9 mouse cellular contexts compared by ENCODE assay signal in genomic region chr1:169916659-169917058, GRCm38 (mm10). TPM values are rescaled to one million over a fixed set of nuclear protein-coding genes. Genes with fewer than 3 reads are reported as not detected.
DNase-seq lines count a peak whose midpoint lies in the region; ATAC-seq lines count a peak whose summit lies in the region.
"Had no signal": no experiment of that assay in that cellular context is flagged by ENCODE, and none has a peak within 500 bp of the region (broad histone marks: within the 10 kb centered on the region; RNA-seq: fewer than 3 reads in every experiment).

No protein-coding gene starts in this region.

- 57% methylated on average over 7 of the region's 7 CpGs for WGBS in liver, embryonic 12.5 days (ENCODE audit: insufficient replicate concordance)
- 32% methylated on average over 7 of the region's 7 CpGs for WGBS in embryonic facial prominence, embryonic 15.5 days
- 63% methylated on average over 7 of the region's 7 CpGs for WGBS in hindbrain, embryonic 10.5 days
- WGBS in liver, embryonic 11.5 days: 52% methylated on average over 7 of the region's 7 CpGs

- H3K36me3 ChIP-seq in liver, embryonic 12.5 days: no peaks in the 10 kb centered on the region
- no peaks in the 10 kb centered on the region for H3K36me3 ChIP-seq in embryonic facial prominence, embryonic 15.5 days
- H3K36me3 ChIP-seq in hindbrain, embryonic 10.5 days: no peaks in the 10 kb centered on the region
- H3K36me3 ChIP-seq in liver, embryonic 11.5 days (ENCODE audit: control insufficient read depth, insufficient read depth, low read length): no peaks in the 10 kb centered on the region

- no peak overlapping the region for H3K9ac ChIP-seq in liver, embryonic 12.5 days
- no peak overlapping the region for H3K9ac ChIP-seq in embryonic facial prominence, embryonic 15.5 days
- H3K9ac ChIP-seq in liver, embryonic 11.5 days (ENCODE audit: low read depth, low read length): no peak overlapping the region

- no peaks in the 10 kb centered on the region for H3K4me1 ChIP-seq in liver, embryonic 12.5 days
- H3K4me1 ChIP-seq in embryonic facial prominence, embryonic 15.5 days: peaks cover 8% of the 10 kb centered on the region; the same call in 1 of the 2 replicates
- peaks cover 14% of the 10 kb centered on the region for H3K4me1 ChIP-seq in hindbrain, embryonic 10.5 days (replicated peaks)
- no peaks in the 10 kb centered on the region for H3K4me1 ChIP-seq in liver, embryonic 11.5 days (replicated peaks; ENCODE audit: control insufficient read depth, insufficient read depth, low read length)

- H3K4me2 ChIP-seq in liver, embryonic 12.5 days: no peak overlapping the region
- H3K4me2 ChIP-seq in embryonic facial prominence, embryonic 15.5 days (replicated peaks): no peak overlapping the region
- no peak overlapping the region for H3K4me2 ChIP-seq in liver, embryonic 11.5 days

- H3K4me3 ChIP-seq in liver, embryonic 12.5 days: no peak overlapping the region
- H3K4me3 ChIP-seq in embryonic facial prominence, embryonic 15.5 days (replicated peaks): no peak overlapping the region
- no peak overlapping the region for H3K4me3 ChIP-seq in hindbrain, embryonic 10.5 days
- H3K4me3 ChIP-seq in liver, embryonic 11.5 days (ENCODE audit: low read depth, low read length): no peak overlapping the region

- DNase-seq in liver: no peak
- peak; percentile 29 for DNase-seq in hindbrain, embryonic 10.5 days (ENCODE audit: low spot score)
- DNase-seq in retina, embryonic 14.5 days (ENCODE audit: low spot score): peak; percentile 29
- DNase-seq in liver, embryonic 11.5 days (ENCODE audit: low spot score): no peak
- DNase-seq in frontal cortex, adult 2 months (ENCODE audit: extremely low spot score in 1 of 2, low spot score in 1 of 2): no peak
- no peak for DNase-seq in ovary, adult 18-20 months (ENCODE audit: low spot score)
- DNase-seq: cerebellum, postnatal 36 days had no signal

- peaks cover 10% of the 10 kb centered on the region for H3K27me3 ChIP-seq in liver, embryonic 12.5 days (replicated peaks)
- H3K27me3 ChIP-seq in embryonic facial prominence, embryonic 15.5 days: peaks cover 15% of the 10 kb centered on the region
- peaks cover 5% of the 10 kb centered on the region; the same call in 1 of the 2 replicates for H3K27me3 ChIP-seq in hindbrain, embryonic 10.5 days (ENCODE audit: insufficient read depth, poor library complexity, severe bottlenecking)
- no peaks in the 10 kb centered on the region for H3K27me3 ChIP-seq in liver, embryonic 11.5 days (replicated peaks; ENCODE audit: control insufficient read depth, insufficient read depth, low read length)

- 0 out of 2 replicates have a peak, but pooled peaks have one; percentile 16 for ATAC-seq in liver, embryonic 12.5 days
- peak; percentile 68; the same call in 1 of the 2 replicates for ATAC-seq in embryonic facial prominence, embryonic 15.5 days (ENCODE audit: insufficient number of reproducible peaks, low FRiP score, low TSS enrichment, low read depth)
- no peak for ATAC-seq in liver, embryonic 11.5 days (replicated peaks; ENCODE audit: low FRiP score)

- H3K27ac ChIP-seq in liver, embryonic 12.5 days: no peak overlapping the region
- no peak overlapping the region for H3K27ac ChIP-seq in embryonic facial prominence, embryonic 15.5 days (replicated peaks)
- H3K27ac ChIP-seq in hindbrain, embryonic 10.5 days: peak overlapping the region; percentile 54; the same call in 1 of the 2 replicates
- H3K27ac ChIP-seq in liver, embryonic 11.5 days (ENCODE audit: low read depth, low read length): no peak overlapping the region

- H3K9me3 ChIP-seq in liver, embryonic 12.5 days (replicated peaks): no peaks in the 10 kb centered on the region
- H3K9me3 ChIP-seq in embryonic facial prominence, embryonic 15.5 days (replicated peaks): no peaks in the 10 kb centered on the region
- H3K9me3 ChIP-seq in hindbrain, embryonic 10.5 days: no peaks in the 10 kb centered on the region
- H3K9me3 ChIP-seq in liver, embryonic 11.5 days (ENCODE audit: control insufficient read depth, low read length): no peaks in the 10 kb centered on the region

RNA-seq across cellular contexts. Expression of gene Ccdc190, which starts 11.8 kb away (rescaled TPM):
- not detected in 2 replicates for polyA plus RNA-seq in liver, embryonic 12.5 days (2016; fragmentation: Nextera tagmentation; extraction: Ambion mirVana)
- 0.60 and 0.71 TPM in 2 replicates for polyA plus RNA-seq in embryonic facial prominence, embryonic 15.5 days (2015; fragmentation: Nextera tagmentation; extraction: Ambion mirVana)
- not detected in 2 replicates for polyA plus RNA-seq in hindbrain, embryonic 10.5 days (2016; fragmentation: Nextera tagmentation; extraction: Ambion mirVana)
- not detected in 2 replicates for polyA plus RNA-seq in liver, embryonic 11.5 days (2014; fragmentation: Nextera tagmentation; extraction: Ambion mirVana)
- polyA plus RNA-seq in frontal cortex, adult 2 months (2012; rRNA removed): 21.4 and 24.5 TPM in 2 replicates

RNA-seq across cellular contexts. Expression of gene Hsd17b7, which starts 52.4 kb away (rescaled TPM):
- polyA plus RNA-seq in liver, embryonic 12.5 days (2016; fragmentation: Nextera tagmentation; extraction: Ambion mirVana): 14.2 and 14.4 TPM in 2 replicates
- polyA plus RNA-seq in embryonic facial prominence, embryonic 15.5 days (2015; fragmentation: Nextera tagmentation; extraction: Ambion mirVana): 20.3 and 21.5 TPM in 2 replicates
- polyA plus RNA-seq in hindbrain, embryonic 10.5 days (2016; fragmentation: Nextera tagmentation; extraction: Ambion mirVana): 24.4 and 28.5 TPM in 2 replicates
- polyA plus RNA-seq in liver, embryonic 11.5 days (2014; fragmentation: Nextera tagmentation; extraction: Ambion mirVana): 12.1 and 14.7 TPM in 2 replicates
- polyA plus RNA-seq in frontal cortex, adult 2 months (2012; rRNA removed): 11.5 and 12.0 TPM in 2 replicates

Comparison
In these comparisons a context has a peak if more than half of its experiments do, and no peak if none do; other contexts are left out.
1. DNase-seq: peak in hindbrain, embryonic 10.5 days (single experiment) and retina, embryonic 14.5 days (single experiment); none in liver (single experiment), liver, embryonic 11.5 days (single experiment), frontal cortex, adult 2 months (0 of 2) and ovary, adult 18-20 months (single experiment).
2. RNA of gene Ccdc190, which starts 11.8 kb away (polyA plus RNA-seq): 21.4 to 24.5 TPM in frontal cortex, adult 2 months; 0.60 to 0.71 TPM in embryonic facial prominence, embryonic 15.5 days, not detected in liver, embryonic 11.5 days, not detected in hindbrain, embryonic 10.5 days and not detected in liver, embryonic 12.5 days; every median in the first group is over 10 times any median in the second.